Mouse (Mus musculus) neural tube, embryonic 15.5 days (tissue): ENCODE measurements around the gene Olfr119. TPM values are rescaled to one million over a fixed set of nuclear protein-coding genes. Genes with fewer than 3 reads are reported as not detected.
"Not testable (repeated sequence)": the region's sequence is repeated elsewhere in the genome, so short reads cannot be mapped to it uniquely, and the experiment has no call there.

Experiments
- ATAC-seq: fragments of 200-750 bp; cut with Nextera tagmentation; 2 replicates; pipeline ENCODE4 v1.8.0; 2017; ENCODE audit warnings: mild to moderate bottlenecking, moderate TSS enrichment, moderate library complexity; ENCODE audit not compliant: low FRiP score
- H3K27ac ChIP-seq: fragments of 300-500 bp; sonication (generic); replicated peaks from 2 replicates; pipeline ENCODE4 v1.5.1; 2015; ENCODE audit warnings: mild to moderate bottlenecking, inconsistent platforms
- H3K27me3 ChIP-seq: fragments of 300-500 bp; sonication (generic); replicated peaks from 2 replicates; pipeline ENCODE4 v1.6.1; 2015; ENCODE audit warnings: inconsistent platforms
- H3K36me3 ChIP-seq: fragments of 300-500 bp; sonication (generic); 2 replicates; pipeline ENCODE4 v1.6.1; 2015; ENCODE audit warnings: inconsistent platforms
- H3K4me1 ChIP-seq: fragments of 300-500 bp; sonication (generic); 2 replicates; pipeline ENCODE4 v1.6.1; 2015; ENCODE audit warnings: inconsistent platforms
- H3K4me2 ChIP-seq: fragments of 300-500 bp; sonication (generic); 2 replicates; pipeline ENCODE4 v1.6.1; 2015; ENCODE audit warnings: inconsistent platforms, mild to moderate bottlenecking, moderate library complexity
- H3K4me3 ChIP-seq: fragments of 300-500 bp; sonication (generic); replicated peaks from 2 replicates; pipeline ENCODE4 v1.5.1; 2015; ENCODE audit warnings: mild to moderate bottlenecking, inconsistent platforms
- H3K9ac ChIP-seq: fragments of 300-500 bp; sonication (generic); replicated peaks from 2 replicates; pipeline ENCODE4 v1.6.1; 2015; ENCODE audit warnings: mild to moderate bottlenecking, inconsistent platforms
- H3K9me3 ChIP-seq: fragments of 300-500 bp; sonication (generic); replicated peaks from 2 replicates; pipeline ENCODE4 v1.6.1; 2016; ENCODE audit warnings: inconsistent platforms
- WGBS: fragments of 180-500 bp; shearing (Covaris S2); methylation state at CpG from one replicate; pipeline ENCODE4 v1.1.7; 2015; ENCODE audit warnings: mixed read lengths; 5-methylcytosine and 5-hydroxymethylcytosine counted together
- polyA plus RNA-seq: library from polyadenylated mRNA; unstranded; fragments of >200 nt; fragmentation: Nextera tagmentation; extraction: Ambion mirVana; gene quantifications from 2 replicates; pipeline ENCODE4 v1.2.1, GENCODE M21; 2015

The Olfr119 gene
- polyA plus RNA-seq = not detected in 2 replicates

DNA sequence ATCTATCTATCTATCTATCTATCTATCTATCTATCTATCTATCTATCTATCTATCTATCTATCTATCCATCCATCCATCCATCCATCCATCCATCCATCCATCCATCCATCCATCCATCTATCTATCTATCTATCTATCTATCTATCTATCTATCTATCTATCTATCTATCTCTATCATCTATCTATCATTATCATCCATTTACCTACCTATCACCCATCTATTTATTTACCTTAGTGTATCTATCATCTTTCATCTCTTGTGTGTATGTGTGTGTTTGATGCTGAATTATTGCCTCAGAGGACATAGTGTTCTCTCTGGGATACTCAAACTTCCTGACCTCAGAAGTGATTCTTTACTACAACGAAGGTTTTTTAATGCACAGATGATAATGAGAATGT, at the start of gene Olfr119:
Gene Olfr119, plus strand, starts transcription at position 301 of the 400 bp plus-strand sequence.
- WGBS = 73% methylated on average over 1 of the region's 1 CpGs
- not testable (repeated sequence) for H3K9me3 ChIP-seq, H3K36me3 ChIP-seq, H3K4me2 ChIP-seq, H3K27ac ChIP-seq, H3K4me1 ChIP-seq, H3K9ac ChIP-seq, ATAC-seq, H3K4me3 ChIP-seq, H3K27me3 ChIP-seq

DNA sequence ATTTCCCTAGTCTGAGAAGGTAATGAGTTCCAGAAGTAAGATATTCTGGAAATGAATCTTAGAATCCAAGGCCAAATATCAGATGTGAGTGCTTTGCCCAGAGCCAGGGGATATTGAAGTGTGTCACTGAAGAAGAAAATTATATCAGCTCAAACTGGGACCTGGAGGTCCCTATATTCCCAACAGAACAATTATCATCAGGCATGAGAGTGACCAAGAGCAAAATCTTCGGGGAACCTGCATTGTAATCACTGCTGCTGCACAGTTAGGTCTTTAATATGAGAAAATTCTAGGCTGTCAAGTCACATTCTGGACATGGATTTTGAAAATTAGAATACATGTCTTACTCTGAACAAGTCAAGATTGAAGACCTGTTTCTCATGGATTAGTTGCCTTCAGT, 32.7 kb upstream of the Olfr119 start, which contains the start of gene Olfr117:
Gene Olfr117, minus strand, starts transcription at position 101 of the 400 bp plus-strand sequence.
- Histone ChIP-seq H3K4me2 (no peak within 1 kb of the TSS), H3K4me3 (no peak within 1 kb of the TSS), H3K27me3 (no peaks in the 10 kb centered on the region), H3K4me1 (no peaks in the 10 kb centered on the region), H3K9me3 (no peaks in the 10 kb centered on the region), H3K9ac (no peak within 1 kb of the TSS), H3K36me3 (no peaks in the 10 kb centered on the region), H3K27ac (no peak within 1 kb of the TSS)
- WGBS = 62% methylated on average over 1 of the region's 1 CpGs
- ATAC-seq = no peak

DNA sequence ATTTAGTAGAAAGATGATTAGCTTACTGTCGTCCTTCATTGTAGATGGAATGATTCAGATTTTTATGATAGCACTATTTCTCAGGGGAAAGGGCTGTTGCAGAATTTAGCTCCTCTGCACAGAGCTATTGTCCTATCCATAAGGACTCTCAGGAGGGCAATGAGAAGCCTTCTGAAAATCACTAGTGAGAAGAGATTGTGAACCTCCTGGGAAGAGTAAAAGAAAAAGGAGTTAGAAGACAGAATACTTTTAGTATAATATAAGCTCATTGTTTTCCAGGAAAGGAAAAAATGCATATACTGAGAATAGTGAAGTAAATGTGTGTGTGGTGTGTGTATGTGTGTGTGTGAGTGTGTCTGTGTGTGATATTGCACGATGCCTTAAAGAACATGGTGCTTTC, 29.7 kb upstream of the Olfr119 start, which contains the start of gene Olfr118:
Gene Olfr118, plus strand, starts transcription at position 301 of the 400 bp plus-strand sequence.
- Histone ChIP-seq H3K4me3 (no peak within 1 kb of the TSS), H3K27ac (no peak within 1 kb of the TSS), H3K36me3 (no peaks in the 10 kb centered on the region), H3K9ac (no peak within 1 kb of the TSS), H3K9me3 (no peaks in the 10 kb centered on the region), H3K4me1 (no peaks in the 10 kb centered on the region), H3K4me2 (no peak within 1 kb of the TSS), H3K27me3 (no peaks in the 10 kb centered on the region)
- WGBS = 75% methylated on average over 2 of the region's 2 CpGs
- no peak for ATAC-seq

DNA sequence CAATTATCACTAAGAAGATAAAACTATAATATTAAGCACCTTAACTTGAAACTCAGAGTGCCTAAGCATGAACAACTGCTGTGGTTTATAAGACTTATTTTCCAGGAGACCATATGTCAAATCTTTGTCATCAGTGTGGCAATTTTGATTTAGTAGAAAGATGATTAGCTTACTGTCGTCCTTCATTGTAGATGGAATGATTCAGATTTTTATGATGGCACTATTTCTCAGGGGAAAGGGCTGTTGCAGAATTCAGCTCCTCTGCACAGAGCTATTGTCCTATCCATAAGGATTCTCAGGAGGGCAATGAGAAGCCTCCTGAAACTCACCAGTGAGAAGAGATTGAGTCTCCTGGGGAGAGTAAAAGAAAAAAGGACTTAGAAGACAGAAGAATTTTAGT, 25.1 kb downstream of the Olfr119 start, which contains the start of gene Olfr120:
Gene Olfr120, plus strand, starts transcription at position 301 of the 400 bp plus-strand sequence.
- WGBS = 66% methylated on average over 1 of the region's 1 CpGs
- Histone ChIP-seq H3K27ac (no peak within 1 kb of the TSS), H3K4me2 (no peak within 1 kb of the TSS), H3K36me3 (no peaks in the 10 kb centered on the region), H3K9ac (no peak within 1 kb of the TSS), H3K9me3 (no peaks in the 10 kb centered on the region), H3K4me3 (no peak within 1 kb of the TSS), H3K4me1 (no peaks in the 10 kb centered on the region), H3K27me3 (no peaks in the 10 kb centered on the region)
- no peak for ATAC-seq

DNA sequence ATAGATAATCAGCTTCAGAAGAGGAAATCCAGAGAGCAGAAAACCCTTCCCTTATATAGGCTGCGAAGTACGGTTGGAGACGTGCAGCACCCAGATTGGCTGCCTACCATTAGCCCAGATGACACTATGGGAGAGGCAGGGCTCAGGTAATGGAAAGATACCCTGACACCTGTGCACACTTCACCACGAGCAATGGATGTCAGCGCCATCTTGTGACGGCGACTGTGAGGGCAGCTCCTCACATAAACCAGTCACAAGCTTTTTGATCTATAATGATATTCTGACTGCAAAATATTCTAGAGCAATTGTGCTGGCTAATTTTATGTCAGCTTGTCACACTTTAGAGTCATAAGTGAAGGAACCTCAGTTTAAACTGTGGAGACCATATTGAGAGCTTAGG, 41.7 kb downstream of the Olfr119 start:
- WGBS = 49% methylated on average over 7 of the region's 7 CpGs
- ATAC-seq = no peak
- H3K4me2 ChIP-seq = no peak overlapping the region
- no peaks in the 10 kb centered on the region for H3K36me3 ChIP-seq
- H3K9me3 ChIP-seq = no peaks in the 10 kb centered on the region
- H3K27ac ChIP-seq = no peak overlapping the region
- no peaks in the 10 kb centered on the region for H3K4me1 ChIP-seq
- H3K9ac ChIP-seq = no peak overlapping the region
- H3K4me3 ChIP-seq = no peak overlapping the region
- no peaks in the 10 kb centered on the region for H3K27me3 ChIP-seq

Other genes with a start within 250 kb of the Olfr119 start
- not detected in 2 replicates for gene Olfr109, start 237.6 kb upstream of the Olfr119 start, polyA plus RNA-seq
- 0.73 TPM in 1 of 2 replicates, not detected in the other for gene H2-M2, start 213.0 kb upstream of the Olfr119 start, polyA plus RNA-seq
- gene Olfr110, start 204.1 kb upstream of the Olfr119 start, polyA plus RNA-seq = not detected in 2 replicates
- gene Olfr111, start 188.5 kb upstream of the Olfr119 start, polyA plus RNA-seq = not detected in 2 replicates
- gene Olfr112, start 127.1 kb upstream of the Olfr119 start, polyA plus RNA-seq = not detected in 2 replicates
- not detected in 2 replicates for gene Olfr113, start 118.9 kb upstream of the Olfr119 start, polyA plus RNA-seq
- not detected in 2 replicates for gene Olfr114, start 103.8 kb upstream of the Olfr119 start, polyA plus RNA-seq
- gene Olfr115, start 69.5 kb upstream of the Olfr119 start, polyA plus RNA-seq = not detected in 2 replicates
- gene Olfr116, start 69.4 kb upstream of the Olfr119 start, polyA plus RNA-seq = not detected in 2 replicates
- not detected in 2 replicates for gene Olfr117, start 32.8 kb upstream of the Olfr119 start, polyA plus RNA-seq
- gene Olfr118, start 29.6 kb upstream of the Olfr119 start, polyA plus RNA-seq = not detected in 2 replicates
- not detected in 2 replicates for gene Olfr120, start 25.2 kb downstream of the Olfr119 start, polyA plus RNA-seq
- gene Olfr121, start 52.3 kb downstream of the Olfr119 start, polyA plus RNA-seq = not detected in 2 replicates
- not detected in 2 replicates for gene Olfr122, start 72.0 kb downstream of the Olfr119 start, polyA plus RNA-seq
- not detected in 2 replicates for gene Olfr123, start 97.0 kb downstream of the Olfr119 start, polyA plus RNA-seq
- gene Olfr124, start 103.3 kb downstream of the Olfr119 start, polyA plus RNA-seq = not detected in 2 replicates
- gene Olfr125, start 136.4 kb downstream of the Olfr119 start, polyA plus RNA-seq = not detected in 2 replicates
- gene Olfr126, start 150.9 kb downstream of the Olfr119 start, polyA plus RNA-seq = not detected in 2 replicates
- not detected in 2 replicates for gene Olfr127, start 203.9 kb downstream of the Olfr119 start, polyA plus RNA-seq
- not detected in 2 replicates for gene Olfr128, start 224.0 kb downstream of the Olfr119 start, polyA plus RNA-seq